Mouse (Mus musculus) heart, embryonic 12.5 days (tissue): Measurements from ENCODE around the gene Elf2. TPM values are rescaled to one million over a fixed set of nuclear protein-coding genes. Genes with fewer than 3 reads are reported as not detected.

Experiments
- ATAC-seq: fragments of 200-750 bp; cut with Nextera tagmentation; 2 replicates; pipeline ENCODE4 v1.8.0; 2017; ENCODE audit warnings: moderate TSS enrichment, moderate library complexity; ENCODE audit not compliant: insufficient number of reproducible peaks, low FRiP score
- H3K27ac ChIP-seq: fragments of 300-500 bp; sonication (generic); 2 replicates; pipeline ENCODE4 v1.5.1; 2016; ENCODE audit warnings: mild to moderate bottlenecking, moderate library complexity; ENCODE audit not compliant: poor library complexity, severe bottlenecking
- H3K27me3 ChIP-seq: fragments of 300-500 bp; sonication (generic); replicated peaks from 2 replicates; pipeline ENCODE4 v1.6.1; 2016; ENCODE audit warnings: mild to moderate bottlenecking, moderate library complexity
- H3K36me3 ChIP-seq: fragments of 300-500 bp; sonication (generic); 2 replicates; pipeline ENCODE4 v1.6.1; 2016; ENCODE audit warnings: mild to moderate bottlenecking, moderate library complexity
- H3K4me1 ChIP-seq: fragments of 300-500 bp; sonication (generic); replicated peaks from 2 replicates; pipeline ENCODE4 v1.6.1; 2016; ENCODE audit warnings: mild to moderate bottlenecking
- H3K4me2 ChIP-seq: fragments of 300-500 bp; sonication (generic); 2 replicates; pipeline ENCODE4 v1.6.1; 2016; ENCODE audit warnings: mild to moderate bottlenecking, moderate library complexity
- H3K4me3 ChIP-seq: fragments of 300-500 bp; sonication (generic); 2 replicates; pipeline ENCODE4 v1.5.1; 2016; ENCODE audit warnings: mild to moderate bottlenecking
- H3K9ac ChIP-seq: fragments of 300-500 bp; sonication (generic); 2 replicates; pipeline ENCODE4 v1.6.1; 2016; ENCODE audit warnings: mild to moderate bottlenecking, moderate library complexity
- H3K9me3 ChIP-seq: fragments of 300-500 bp; sonication (generic); replicated peaks from 2 replicates; pipeline ENCODE4 v1.6.1; 2016; ENCODE audit warnings: mild to moderate bottlenecking, moderate library complexity
- WGBS: fragments of 180-500 bp; shearing (Covaris S2); methylation state at CpG from one replicate; pipeline ENCODE4 v1.1.7; 2016; 5-methylcytosine and 5-hydroxymethylcytosine counted together
- microRNA-seq: library from miRNA; unstranded; fragments of <30 nt; microRNA quantifications from one replicate; pipeline ENCODE4, GENCODE M21; 2017
- polyA plus RNA-seq: library from polyadenylated mRNA; unstranded; fragments of >200 nt; fragmentation: Nextera tagmentation; extraction: Ambion mirVana; gene quantifications from 2 replicates; pipeline ENCODE4 v1.2.1, GENCODE M21; 2016

Gene Elf2
- polyA plus RNA-seq, 1 experiment from 2014 or later = 57.7 TPM

- WGBS = 62% methylated on average over 5 of the region's 5 CpGs
- Histone ChIP-seq H3K4me3 (no peak overlapping the region), H3K4me1 (peaks cover 15% of the 10 kb centered on the region), H3K27ac (no peak overlapping the region), H3K4me2 (no peak overlapping the region), H3K27me3 (no peaks in the 10 kb centered on the region), H3K9me3 (peaks cover 6% of the 10 kb centered on the region; the same call in 1 of the 2 replicates), H3K9ac (no peak overlapping the region), H3K36me3 (no peaks in the 10 kb centered on the region)
- ATAC-seq = no peak
These were observed 131.8 kb downstream of the Elf2 start for GRCm38 (mm10) chr3:51208633-51209032.

GRCm38 (mm10) chr3:51206521-51206920 lies 133.9 kb downstream of the Elf2 start:
- 84% methylated on average over 7 of the region's 7 CpGs for WGBS
- Histone ChIP-seq H3K9ac (no peak overlapping the region), H3K27ac (no peak overlapping the region)

GRCm38 (mm10) chr3:51204897-51205296 lies 135.6 kb downstream of the Elf2 start:
- no peaks in the 10 kb centered on the region for H3K36me3 ChIP-seq
- H3K9me3 ChIP-seq = peaks cover 6% of the 10 kb centered on the region; the same call in 1 of the 2 replicates
- H3K4me2 ChIP-seq = no peak overlapping the region
- H3K4me1 ChIP-seq = peaks cover 19% of the 10 kb centered on the region
- ATAC-seq = no peak
- H3K27me3 ChIP-seq = no peaks in the 10 kb centered on the region
- no peak overlapping the region for H3K9ac ChIP-seq
- H3K4me3 ChIP-seq = no peak overlapping the region
- 94% methylated on average over 14 of the region's 14 CpGs for WGBS
- H3K27ac ChIP-seq = no peak overlapping the region

More at GRCm38 (mm10) chr3:51206521-51206920, 133.9 kb downstream of the Elf2 start:
- H3K4me1 ChIP-seq = peaks cover 19% of the 10 kb centered on the region
- no peak overlapping the region for H3K4me2 ChIP-seq
- no peak for ATAC-seq
- H3K27me3 ChIP-seq = no peaks in the 10 kb centered on the region
- no peak overlapping the region for H3K4me3 ChIP-seq
- H3K36me3 ChIP-seq = no peaks in the 10 kb centered on the region
- peaks cover 6% of the 10 kb centered on the region; the same call in 1 of the 2 replicates for H3K9me3 ChIP-seq

GRCm38 (mm10) chr3:51204441-51204840 lies 136.0 kb downstream of the Elf2 start:
- H3K4me1 ChIP-seq = peaks cover 19% of the 10 kb centered on the region
- H3K27ac ChIP-seq = no peak overlapping the region
- no peak overlapping the region for H3K4me2 ChIP-seq
- no peak overlapping the region for H3K4me3 ChIP-seq
- no peaks in the 10 kb centered on the region for H3K27me3 ChIP-seq
- H3K9ac ChIP-seq = no peak overlapping the region
- no peaks in the 10 kb centered on the region for H3K36me3 ChIP-seq
- peaks cover 6% of the 10 kb centered on the region; the same call in 1 of the 2 replicates for H3K9me3 ChIP-seq
- no peak for ATAC-seq
- 85% methylated on average over 5 of the region's 5 CpGs for WGBS

GRCm38 (mm10) chr3:51203906-51204305 lies 136.6 kb downstream of the Elf2 start:
- no peak overlapping the region for H3K27ac ChIP-seq
- ATAC-seq = no peak
- no peak overlapping the region for H3K9ac ChIP-seq
- 92% methylated on average over 6 of the region's 6 CpGs for WGBS
- H3K4me1 ChIP-seq = peaks cover 19% of the 10 kb centered on the region
- H3K4me3 ChIP-seq = no peak overlapping the region
- H3K27me3 ChIP-seq = no peaks in the 10 kb centered on the region
- H3K9me3 ChIP-seq = peaks cover 6% of the 10 kb centered on the region; the same call in 1 of the 2 replicates
- no peaks in the 10 kb centered on the region for H3K36me3 ChIP-seq
- no peak overlapping the region for H3K4me2 ChIP-seq

Small RNA genes within 50 kb of the gene (microRNA-seq; reads per million reads assigned to microRNA genes)
- not detected for gene Gm24282

Other genes with a start within 250 kb of the Elf2 start
- 12.4 and 14.0 TPM in 2 replicates for gene Noct, start 116.2 kb downstream of the Elf2 start, polyA plus RNA-seq
- 14.0 and 14.5 TPM in 2 replicates for gene Mgarp, start 56.1 kb upstream of the Elf2 start, polyA plus RNA-seq
- gene Ndufc1, start 68.3 kb upstream of the Elf2 start, polyA plus RNA-seq = 1,439 and 1,474 TPM in 2 replicates
- 49.1 and 50.4 TPM in 2 replicates for gene Naa15, start 74.5 kb upstream of the Elf2 start, polyA plus RNA-seq
- 16.7 and 17.4 TPM in 2 replicates for gene Rab33b, start 143.3 kb upstream of the Elf2 start, polyA plus RNA-seq
- gene Setd7, start 220.2 kb upstream of the Elf2 start, polyA plus RNA-seq = 3.6 and 4.1 TPM in 2 replicates